Mouse (Mus musculus) hindbrain, postnatal 0 days (tissue): ENCODE results near the gene Ckm. TPM values are rescaled to one million over a fixed set of nuclear protein-coding genes. Genes with fewer than 3 reads are reported as not detected.
A peak's percentile ranks its signal among the peaks of the same experiment; 100 is the strongest.

ENCODE experiments used
- ATAC-seq: fragments of 200-750 bp; cut with Nextera tagmentation; 2 replicates; pipeline ENCODE4 v1.8.0; 2017; ENCODE audit warnings: mild to moderate bottlenecking, moderate TSS enrichment, moderate library complexity
- DNase-seq: peaks from one replicate; pipeline ENCODE4 v3.0.0-alpha.2; 2015; ENCODE audit warnings: low spot score
- H3K27ac ChIP-seq: fragments of 300-500 bp; sonication (generic); 2 replicates; pipeline ENCODE4 v1.5.1; 2014; ENCODE audit warnings: mild to moderate bottlenecking
- H3K27me3 ChIP-seq: fragments of 300-500 bp; sonication (generic); 2 replicates; pipeline ENCODE4 v1.6.1; 2014; ENCODE audit warnings: low read length, mixed read lengths; ENCODE audit not compliant: insufficient read depth
- H3K36me3 ChIP-seq: fragments of 300-500 bp; sonication (generic); 2 replicates; pipeline ENCODE4 v1.6.1; 2014; ENCODE audit warnings: low read length, mixed read lengths; ENCODE audit not compliant: insufficient read depth
- H3K4me1 ChIP-seq: fragments of 300-500 bp; sonication (generic); 2 replicates; pipeline ENCODE4 v1.6.1; 2014; ENCODE audit warnings: antibody characterized with exemption, low read length, mixed read lengths; ENCODE audit not compliant: insufficient read depth
- H3K4me2 ChIP-seq: fragments of 300-500 bp; sonication (generic); 2 replicates; pipeline ENCODE4 v1.6.1; 2014; ENCODE audit warnings: low read depth, mild to moderate bottlenecking, low read length, moderate library complexity, mixed read lengths
- H3K4me3 ChIP-seq: fragments of 300-500 bp; sonication (generic); 2 replicates; pipeline ENCODE4 v1.5.1; 2014; ENCODE audit warnings: low read length
- H3K9ac ChIP-seq: fragments of 300-500 bp; sonication (generic); replicated peaks from 2 replicates; pipeline ENCODE4 v1.6.1; 2014; ENCODE audit warnings: mild to moderate bottlenecking, low read length, moderate library complexity, mixed read lengths
- H3K9me3 ChIP-seq: fragments of 300-500 bp; sonication (generic); 2 replicates; pipeline ENCODE4 v1.6.1; 2016; ENCODE audit warnings: low read length, mixed read lengths
- CTCF ChIP-seq: IDR thresholded peaks from 2 replicates; pipeline ENCODE4 v1.5.1; 2016; ENCODE audit warnings: antibody characterized with exemption, control low read depth, low read depth
- WGBS: fragments of 180-500 bp; shearing (Covaris S2); extraction: QIAGEN DNeasy Blood & Tissue Kit; methylation state at CpG from one replicate; pipeline ENCODE4 v1.1.7; 2014; 5-methylcytosine and 5-hydroxymethylcytosine counted together
- polyA plus RNA-seq: library from polyadenylated mRNA; unstranded; fragments of >200 nt; fragmentation: Nextera tagmentation; extraction: Ambion mirVana; gene quantifications from 2 replicates; pipeline ENCODE4 v1.2.1, GENCODE M21; 2015
- total RNA-seq: library from RNA; depleted of rRNA; stranded (reverse); fragments of >200 nt; gene quantifications from 2 replicates; pipeline ENCODE4 v1.2.3, GENCODE M21; 2014

The Ckm gene
- total and polyA plus RNA-seq, 2 experiments from 2014 or later = 0.14 to 3.9 TPM

- peak; percentile 88 for TF ChIP-seq CTCF
- WGBS = 12% methylated on average over 46 of the region's 46 CpGs
Observed at GRCm38 (mm10) chr7:19369823-19370425, 34.7 kb upstream of the Ckm start.

GRCm38 (mm10) chr7:19373367-19373766 lies 31.2 kb upstream of the Ckm start:
- no peak overlapping the region for H3K27ac ChIP-seq
- no peak for DNase-seq
- no peak for TF ChIP-seq CTCF
- no peak overlapping the region for H3K9ac ChIP-seq
- no peak overlapping the region for H3K4me2 ChIP-seq
- no peaks in the 10 kb centered on the region for H3K9me3 ChIP-seq
- no peak for ATAC-seq
- 85% methylated on average over 2 of the region's 2 CpGs for WGBS
- H3K4me3 ChIP-seq = no peak overlapping the region
- H3K27me3 ChIP-seq = 0 out of 2 replicates have a peak, but pooled peaks cover 5% of the 10 kb centered on the region
- no peaks in the 10 kb centered on the region for H3K4me1 ChIP-seq
- H3K36me3 ChIP-seq = no peaks in the 10 kb centered on the region

More at GRCm38 (mm10) chr7:19369823-19370425, 34.7 kb upstream of the Ckm start:
- DNase-seq (peak; percentile 78), ATAC-seq (peak; percentile 82)
- Histone ChIP-seq H3K9ac (peak overlapping the region; percentile 54), H3K4me3 (peak overlapping the region; percentile 39), H3K36me3 (no peaks in the 10 kb centered on the region), H3K27ac (no peak overlapping the region), H3K4me1 (no peaks in the 10 kb centered on the region), H3K9me3 (no peaks in the 10 kb centered on the region), H3K4me2 (peak overlapping the region; percentile 70), H3K27me3 (0 out of 2 replicates have a peak, but pooled peaks cover 5% of the 10 kb centered on the region)

GRCm38 (mm10) chr7:19375368-19375767 lies 29.2 kb upstream of the Ckm start:
- no peak overlapping the region for H3K4me2 ChIP-seq
- no peak overlapping the region for H3K27ac ChIP-seq
- 86% methylated on average over 18 of the region's 18 CpGs for WGBS
- no peak for TF ChIP-seq CTCF
- DNase-seq (no peak), ATAC-seq (no peak)
- no peaks in the 10 kb centered on the region for H3K4me1 ChIP-seq
- no peaks in the 10 kb centered on the region for H3K27me3 ChIP-seq
- H3K9me3 ChIP-seq = no peaks in the 10 kb centered on the region
- H3K36me3 ChIP-seq = no peaks in the 10 kb centered on the region
- H3K9ac ChIP-seq = no peak overlapping the region
- no peak overlapping the region for H3K4me3 ChIP-seq

- TF ChIP-seq CTCF = no peak
- 88% methylated on average over 4 of the region's 4 CpGs for WGBS
- no peak overlapping the region for H3K9ac ChIP-seq
- H3K27me3 ChIP-seq = no peaks in the 10 kb centered on the region
- no peaks in the 10 kb centered on the region for H3K4me1 ChIP-seq
- H3K4me3 ChIP-seq = no peak overlapping the region
- H3K27ac ChIP-seq = no peak overlapping the region
- no peak overlapping the region for H3K4me2 ChIP-seq
- ATAC-seq (no peak), DNase-seq (no peak)
- H3K36me3 ChIP-seq = no peaks in the 10 kb centered on the region
- H3K9me3 ChIP-seq = no peaks in the 10 kb centered on the region
Observed at GRCm38 (mm10) chr7:19376019-19376418, 28.6 kb upstream of the Ckm start.

GRCm38 (mm10) chr7:19378049-19378448 lies 26.5 kb upstream of the Ckm start:
- Histone ChIP-seq H3K4me3 (no peak overlapping the region), H3K36me3 (no peaks in the 10 kb centered on the region), H3K27ac (no peak overlapping the region), H3K27me3 (no peaks in the 10 kb centered on the region), H3K9ac (no peak overlapping the region), H3K9me3 (no peaks in the 10 kb centered on the region), H3K4me1 (no peaks in the 10 kb centered on the region; the same call in 1 of the 2 replicates), H3K4me2 (no peak overlapping the region)
- TF ChIP-seq CTCF = no peak
- WGBS = 80% methylated on average over 8 of the region's 8 CpGs
- ATAC-seq (no peak), DNase-seq (no peak)

- TF ChIP-seq CTCF = no peak
- peak within 1 kb of the TSS; percentile 87 for H3K4me3 ChIP-seq
- H3K27me3 ChIP-seq = no peaks in the 10 kb centered on the region
- no peaks in the 10 kb centered on the region for H3K9me3 ChIP-seq
- DNase-seq (peak; percentile 100), ATAC-seq (peak; percentile 97)
- H3K9ac ChIP-seq = peak within 1 kb of the TSS; percentile 76
- no peaks in the 10 kb centered on the region; the same call in 1 of the 2 replicates for H3K4me1 ChIP-seq
- 6% methylated on average over 48 of the region's 48 CpGs for WGBS
- peak within 1 kb of the TSS; percentile 84 for H3K4me2 ChIP-seq
- H3K36me3 ChIP-seq = peaks cover 19% of the 10 kb centered on the region
- H3K27ac ChIP-seq = peak within 1 kb of the TSS; percentile 73
Observed at GRCm38 (mm10) chr7:19381377-19382165, 23.0 kb upstream of the Ckm start, which contains the start of gene Ercc2. Ercc2 (plus strand) TSS chr7:19382010.

GRCm38 (mm10) chr7:19382166-19382541 lies 22.4 kb upstream of the Ckm start:
- no peaks in the 10 kb centered on the region for H3K9me3 ChIP-seq
- DNase-seq (peak; percentile 28), ATAC-seq (peak; percentile 68)
- H3K27ac ChIP-seq = peak overlapping the region; percentile 73
- no peak for TF ChIP-seq CTCF
- H3K27me3 ChIP-seq = no peaks in the 10 kb centered on the region
- H3K4me3 ChIP-seq = peak overlapping the region; percentile 87
- H3K36me3 ChIP-seq = peaks cover 24% of the 10 kb centered on the region
- 2% methylated on average over 31 of the region's 37 CpGs for WGBS
- H3K4me1 ChIP-seq = no peaks in the 10 kb centered on the region; the same call in 1 of the 2 replicates
- H3K9ac ChIP-seq = peak overlapping the region; percentile 76
- peak overlapping the region; percentile 84 for H3K4me2 ChIP-seq
